Mouse (Mus musculus) C2C12 (cell line): ENCODE measurements around the gene Palm3. TPM values are rescaled to one million over a fixed set of nuclear protein-coding genes. Genes with fewer than 3 reads are reported as not detected.
A peak's percentile ranks its signal among the peaks of the same experiment; 100 is the strongest.

Experiments
- H3K27me3 ChIP-seq: one replicate; pipeline ENCODE4 v1.6.1; 2011; ENCODE audit not compliant: control insufficient read depth, insufficient read depth, insufficient read length
- H3K36me3 ChIP-seq: one replicate; pipeline ENCODE4 v1.6.1; 2011; ENCODE audit not compliant: control insufficient read depth, insufficient read depth
- H3K4me3 ChIP-seq: one replicate; pipeline ENCODE4 v1.5.1; 2011; ENCODE audit warnings: mild to moderate bottlenecking, control low read depth; ENCODE audit not compliant: poor library complexity, insufficient read depth, severe bottlenecking
- H3K79me2 ChIP-seq: one replicate; pipeline ENCODE4 v1.6.1; 2011; ENCODE audit not compliant: control insufficient read depth, insufficient read depth
- H3K79me3 ChIP-seq: one replicate; pipeline ENCODE4 v1.6.1; 2011; ENCODE audit warnings: low read depth, control low read depth
- H3ac ChIP-seq: one replicate; pipeline ENCODE3; 2011; ENCODE audit warnings: low read depth; ENCODE audit not compliant: control insufficient read depth, insufficient read length
- CEBPB ChIP-seq: IDR thresholded peaks from one replicate; pipeline ENCODE4 v1.6.1; 2011; ENCODE audit warnings: low read depth, mild to moderate bottlenecking, control low read depth, moderate library complexity
- CTCF ChIP-seq: IDR thresholded peaks from one replicate; pipeline ENCODE4 v1.5.1; 2011; ENCODE audit not compliant: control insufficient read depth, insufficient read depth, insufficient read length
- FOSL1 ChIP-seq: IDR thresholded peaks from one replicate; pipeline ENCODE4 v1.8.0; 2011; ENCODE audit warnings: mild to moderate bottlenecking, low read length; ENCODE audit not compliant: poor library complexity, insufficient read depth, severe bottlenecking
- MAX ChIP-seq: IDR thresholded peaks from one replicate; pipeline ENCODE4 v1.6.1; 2011; ENCODE audit warnings: mild to moderate bottlenecking, control low read depth
- MYOD1 ChIP-seq: IDR thresholded peaks from one replicate; pipeline ENCODE4 v1.6.1; 2011; ENCODE audit warnings: low read depth; ENCODE audit not compliant: control insufficient read depth, insufficient read length
- MYOG ChIP-seq: IDR thresholded peaks from one replicate; pipeline ENCODE4 v1.6.1; 2011; ENCODE audit not compliant: control insufficient read depth, insufficient read length; ENCODE audit errors: extremely low read depth
- USF1 ChIP-seq: IDR thresholded peaks from one replicate; pipeline ENCODE4 v1.6.1; 2011; ENCODE audit warnings: low read depth, mild to moderate bottlenecking, control low read depth, moderate library complexity
- polyA plus RNA-seq: library from polyadenylated mRNA; unstranded; fragments of >200 nt; fragmentation: generic; extraction: Trizol; gene quantifications from one replicate; pipeline ENCODE4 v1.2.1, GENCODE M21; 2012; ENCODE audit warnings: missing spikeins

The Palm3 gene
- polyA plus RNA-seq, 1 experiment, result 3.5 TPM

GRCm38 (mm10) chr8:84044103-84044502, 22.8 kb downstream of the Palm3 start:
- H3K79me2 ChIP-seq, result no peaks in the 10 kb centered on the region
- H3ac ChIP-seq, result no peak overlapping the region
- TF ChIP-seq FOSL1 (no peak), CTCF (no peak), MYOG (no peak)
- H3K4me3 ChIP-seq, result no peak overlapping the region
- H3K36me3 ChIP-seq, result no peaks in the 10 kb centered on the region
- no peaks in the 10 kb centered on the region for H3K27me3 ChIP-seq
- H3K79me3 ChIP-seq, result no peaks in the 10 kb centered on the region

DNA sequence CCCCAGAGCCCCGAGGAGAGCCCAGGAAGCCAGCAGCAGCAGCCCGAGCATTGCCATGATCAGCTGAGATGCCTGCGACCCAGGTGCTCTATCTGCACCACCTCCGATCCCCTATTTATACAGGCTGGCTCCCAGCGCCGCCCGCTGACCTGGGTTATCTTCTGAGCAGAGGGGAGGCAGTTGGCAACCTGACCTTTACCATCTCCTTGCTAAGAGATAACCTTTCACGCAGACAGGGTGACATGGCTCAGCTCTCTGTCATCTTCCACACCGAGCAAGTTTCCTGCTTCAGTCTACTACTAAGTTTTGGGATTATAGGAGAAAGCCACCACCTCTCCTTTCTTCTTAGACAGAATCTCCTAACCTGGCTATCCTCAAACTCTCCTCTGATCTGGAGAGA, 23.6 kb downstream of the Palm3 start, which contains the start of gene Rln3:
Gene Rln3 (minus strand): TSS at position 101 of the 400 bp plus-strand sequence.
- H3K36me3 ChIP-seq, result no peaks in the 10 kb centered on the region
- H3K79me3 ChIP-seq, result no peaks in the 10 kb centered on the region
- H3K27me3 ChIP-seq, result no peaks in the 10 kb centered on the region
- no peak within 1 kb of the TSS for H3K4me3 ChIP-seq
- TF ChIP-seq MYOD1, result no peak
- TF ChIP-seq FOSL1, result no peak
- no peak for TF ChIP-seq CTCF
- no peak for TF ChIP-seq USF1
- no peak for TF ChIP-seq MYOG
- no peak for TF ChIP-seq MAX
- no peak for TF ChIP-seq CEBPB
- H3ac ChIP-seq, result no peak within 1 kb of the TSS
- no peaks in the 10 kb centered on the region for H3K79me2 ChIP-seq

- no peak for TF ChIP-seq USF1
- TF ChIP-seq MYOD1, result no peak
- no peak for TF ChIP-seq MYOG
- no peak for TF ChIP-seq CTCF
These were observed 25.2 kb downstream of the Palm3 start for GRCm38 (mm10) chr8:84046505-84046904.

DNA sequence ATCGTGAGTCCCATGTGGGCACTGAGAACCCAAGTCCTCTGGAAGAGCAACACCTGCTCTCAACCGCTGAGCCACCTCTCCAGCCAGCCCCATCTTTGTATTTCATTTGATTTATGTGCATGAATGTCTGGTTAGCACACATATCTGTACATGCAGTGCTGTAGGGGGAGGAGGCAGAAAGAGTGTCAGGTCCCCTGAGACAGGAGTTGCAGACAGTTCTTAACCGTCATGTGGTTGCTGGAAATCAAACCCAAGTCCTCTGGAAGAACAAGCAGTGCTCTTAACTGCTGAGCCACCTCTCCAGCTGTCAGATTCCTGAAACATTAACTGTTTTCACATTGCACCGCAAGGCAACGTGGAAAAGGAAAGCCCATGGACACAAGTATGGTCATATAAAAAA, 26.9 kb downstream of the Palm3 start:
- no peaks in the 10 kb centered on the region for H3K27me3 ChIP-seq
- H3K79me2 ChIP-seq, result no peaks in the 10 kb centered on the region
- H3ac ChIP-seq, result no peak overlapping the region
- H3K79me3 ChIP-seq, result no peaks in the 10 kb centered on the region
- TF ChIP-seq CEBPB (no peak), CTCF (no peak), MAX (no peak), USF1 (no peak), MYOG (no peak), MYOD1 (peak; percentile 1), FOSL1 (no peak)
- no peak overlapping the region for H3K4me3 ChIP-seq
- no peaks in the 10 kb centered on the region for H3K36me3 ChIP-seq

More at GRCm38 (mm10) chr8:84046505-84046904, 25.2 kb downstream of the Palm3 start:
- no peaks in the 10 kb centered on the region for H3K79me2 ChIP-seq
- H3K27me3 ChIP-seq, result no peaks in the 10 kb centered on the region
- H3K36me3 ChIP-seq, result no peaks in the 10 kb centered on the region
- no peaks in the 10 kb centered on the region for H3K79me3 ChIP-seq
- no peak overlapping the region for H3K4me3 ChIP-seq
- H3ac ChIP-seq, result no peak overlapping the region

GRCm38 (mm10) chr8:84052746-84053145, 31.5 kb downstream of the Palm3 start:
- no peaks in the 10 kb centered on the region for H3K27me3 ChIP-seq
- TF ChIP-seq MYOD1 (no peak), MYOG (no peak), CTCF (no peak)
- no peaks in the 10 kb centered on the region for H3K36me3 ChIP-seq
- H3K79me3 ChIP-seq, result no peaks in the 10 kb centered on the region
- no peak overlapping the region for H3ac ChIP-seq
- no peak overlapping the region for H3K4me3 ChIP-seq
- H3K79me2 ChIP-seq, result no peaks in the 10 kb centered on the region

- Histone ChIP-seq H3K27me3 (no peaks in the 10 kb centered on the region), H3ac (no peak overlapping the region), H3K79me2 (no peaks in the 10 kb centered on the region), H3K79me3 (no peaks in the 10 kb centered on the region), H3K36me3 (no peaks in the 10 kb centered on the region), H3K4me3 (no peak overlapping the region)
- TF ChIP-seq USF1 (no peak), CTCF (no peak), MYOD1 (no peak), MYOG (no peak), MAX (no peak), FOSL1 (no peak), CEBPB (no peak)
These were observed 32.0 kb downstream of the Palm3 start for GRCm38 (mm10) chr8:84053229-84053628.
